Mouse (Mus musculus) heart, embryonic 15.5 days (tissue): ENCODE data around the gene Gpr180. TPM values are rescaled to one million over a fixed set of nuclear protein-coding genes. Genes with fewer than 3 reads are reported as not detected.

Experiments used
- ATAC-seq: fragments of 200-750 bp; cut with Nextera tagmentation; replicated peaks from 2 replicates; pipeline ENCODE4 v1.8.0; 2017; ENCODE audit warnings: low read depth, moderate TSS enrichment; ENCODE audit not compliant: insufficient number of reproducible peaks, insufficient read depth, low FRiP score
- H3K27ac ChIP-seq: fragments of 300-500 bp; sonication (generic); 2 replicates; pipeline ENCODE4 v1.5.1; 2015; ENCODE audit warnings: mild to moderate bottlenecking, inconsistent platforms
- H3K27me3 ChIP-seq: fragments of 300-500 bp; sonication (generic); 2 replicates; pipeline ENCODE4 v1.6.1; 2015; ENCODE audit warnings: inconsistent platforms
- H3K36me3 ChIP-seq: fragments of 300-500 bp; sonication (generic); 2 replicates; pipeline ENCODE4 v1.6.1; 2015; ENCODE audit warnings: mild to moderate bottlenecking, inconsistent platforms
- H3K4me1 ChIP-seq: fragments of 300-500 bp; sonication (generic); replicated peaks from 2 replicates; pipeline ENCODE4 v1.6.1; 2015; ENCODE audit warnings: inconsistent platforms
- H3K4me2 ChIP-seq: fragments of 300-500 bp; sonication (generic); 2 replicates; pipeline ENCODE4 v1.6.1; 2015; ENCODE audit warnings: inconsistent platforms, mild to moderate bottlenecking, moderate library complexity
- H3K4me3 ChIP-seq: fragments of 300-500 bp; sonication (generic); 2 replicates; pipeline ENCODE4 v1.5.1; 2015; ENCODE audit warnings: mild to moderate bottlenecking, inconsistent platforms
- H3K9ac ChIP-seq: fragments of 300-500 bp; sonication (generic); 2 replicates; pipeline ENCODE4 v1.6.1; 2015; ENCODE audit warnings: mild to moderate bottlenecking, inconsistent platforms
- H3K9me3 ChIP-seq: fragments of 300-500 bp; sonication (generic); replicated peaks from 2 replicates; pipeline ENCODE4 v1.6.1; 2016; ENCODE audit warnings: inconsistent platforms
- WGBS: fragments of 180-500 bp; shearing (Covaris S2); methylation state at CpG from one replicate; pipeline ENCODE4 v1.1.7; 2015; ENCODE audit warnings: mixed read lengths; 5-methylcytosine and 5-hydroxymethylcytosine counted together
- polyA plus RNA-seq: library from polyadenylated mRNA; unstranded; fragments of >200 nt; fragmentation: Nextera tagmentation; extraction: Ambion mirVana; gene quantifications from 2 replicates; pipeline ENCODE4 v1.2.1, GENCODE M21; 2015

The Gpr180 gene
- polyA plus RNA-seq, 1 experiment from 2014 or later: 35.8 TPM

DNA sequence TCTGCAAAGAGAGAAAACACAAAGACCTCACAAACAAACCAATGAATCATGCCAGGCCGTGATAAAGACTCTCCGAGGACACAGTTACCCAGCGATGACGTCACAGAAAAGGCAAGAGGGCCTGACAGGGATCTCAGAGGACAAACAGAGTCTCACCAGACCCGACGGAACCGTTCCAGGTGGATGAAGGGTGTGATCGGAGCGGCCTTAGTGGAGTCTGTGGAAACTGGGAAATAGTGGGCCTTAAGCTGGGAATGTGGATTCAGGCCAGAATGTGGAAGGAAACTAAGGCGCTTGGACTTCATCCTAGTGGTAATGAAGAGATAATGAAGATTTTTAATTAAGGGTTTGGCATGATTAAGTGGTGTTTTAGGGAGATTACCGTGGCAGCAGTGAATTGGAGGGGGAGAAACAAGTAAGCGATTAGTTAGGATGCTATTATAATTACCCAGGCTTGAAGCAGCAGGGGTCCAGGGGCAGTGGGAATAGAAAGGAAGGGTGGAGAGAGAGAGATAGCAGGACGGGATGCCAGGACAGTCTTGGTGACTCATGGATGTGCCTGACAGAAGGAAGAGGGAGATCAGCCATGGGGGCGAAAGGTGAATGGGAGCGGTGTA is 75.3 kb downstream of the Gpr180 start:
- Histone ChIP-seq H3K4me2 (no peak overlapping the region), H3K4me3 (no peak overlapping the region), H3K4me1 (no peaks in the 10 kb centered on the region), H3K27me3 (peaks cover 16% of the 10 kb centered on the region; the same call in 1 of the 2 replicates), H3K9me3 (no peaks in the 10 kb centered on the region; the same call in 1 of the 2 replicates), H3K36me3 (no peaks in the 10 kb centered on the region), H3K27ac (no peak overlapping the region), H3K9ac (no peak overlapping the region)
- ATAC-seq: no peak
- WGBS: 71% methylated on average over 15 of the region's 15 CpGs

Other genes with a start within 250 kb of the Gpr180 start
- 2.4 and 3.6 TPM in 2 replicates for gene Dct, start 84.9 kb upstream of the Gpr180 start, polyA plus RNA-seq
- 25.7 and 25.8 TPM in 2 replicates for gene Tgds, start 4.4 kb upstream of the Gpr180 start, polyA plus RNA-seq
- gene Sox21, start 99.9 kb downstream of the Gpr180 start, polyA plus RNA-seq: 0.27 TPM in 1 of 2 replicates, not detected in the other
- not detected in 2 replicates for gene Gm9376, start 129.8 kb downstream of the Gpr180 start, polyA plus RNA-seq